Mouse (Mus musculus) midbrain, embryonic 13.5 days (tissue): ENCODE results near the gene Gpc1. TPM values are rescaled to one million over a fixed set of nuclear protein-coding genes. Genes with fewer than 3 reads are reported as not detected.

Experiments used
- ATAC-seq: fragments of 200-750 bp; cut with Nextera tagmentation; 2 replicates; pipeline ENCODE4 v1.8.0; 2017; ENCODE audit warnings: mild to moderate bottlenecking, moderate TSS enrichment, moderate library complexity
- H3K27ac ChIP-seq: fragments of 300-500 bp; sonication (generic); 2 replicates; pipeline ENCODE4 v1.5.1; 2015; ENCODE audit warnings: inconsistent platforms, mild to moderate bottlenecking, moderate library complexity
- H3K27me3 ChIP-seq: fragments of 300-500 bp; sonication (generic); 2 replicates; pipeline ENCODE4 v1.6.1; 2015; ENCODE audit warnings: mild to moderate bottlenecking, inconsistent platforms
- H3K36me3 ChIP-seq: fragments of 300-500 bp; sonication (generic); 2 replicates; pipeline ENCODE4 v1.6.1; 2015; ENCODE audit warnings: mild to moderate bottlenecking, inconsistent platforms
- H3K4me1 ChIP-seq: fragments of 300-500 bp; sonication (generic); replicated peaks from 2 replicates; pipeline ENCODE4 v1.6.1; 2015; ENCODE audit warnings: inconsistent platforms
- H3K4me2 ChIP-seq: fragments of 300-500 bp; sonication (generic); replicated peaks from 2 replicates; pipeline ENCODE4 v1.6.1; 2015; ENCODE audit warnings: moderate library complexity, mild to moderate bottlenecking, inconsistent platforms
- H3K4me3 ChIP-seq: fragments of 300-500 bp; sonication (generic); replicated peaks from 2 replicates; pipeline ENCODE4 v1.5.1; 2015; ENCODE audit warnings: mild to moderate bottlenecking, inconsistent platforms
- H3K9ac ChIP-seq: fragments of 300-500 bp; sonication (generic); replicated peaks from 2 replicates; pipeline ENCODE4 v1.6.1; 2015; ENCODE audit warnings: mild to moderate bottlenecking, inconsistent platforms
- H3K9me3 ChIP-seq: fragments of 300-500 bp; sonication (generic); 2 replicates; pipeline ENCODE4 v1.6.1; 2016; ENCODE audit warnings: mild to moderate bottlenecking, inconsistent platforms
- WGBS: fragments of 180-500 bp; shearing (Covaris S2); methylation state at CpG from one replicate; pipeline ENCODE4 v1.1.7; 2015; 5-methylcytosine and 5-hydroxymethylcytosine counted together
- polyA plus RNA-seq: library from polyadenylated mRNA; unstranded; fragments of >200 nt; fragmentation: Nextera tagmentation; extraction: Ambion mirVana; gene quantifications from 2 replicates; pipeline ENCODE4 v1.2.1, GENCODE M21; 2015

Gene Gpc1
- polyA plus RNA-seq, 1 experiment from 2014 or later: 67.7 TPM

- Histone ChIP-seq H3K9me3 (no peaks in the 10 kb centered on the region), H3K36me3 (peaks cover 38% of the 10 kb centered on the region), H3K4me1 (peaks cover 48% of the 10 kb centered on the region), H3K27ac (no peak overlapping the region), H3K27me3 (no peaks in the 10 kb centered on the region), H3K4me2 (no peak overlapping the region), H3K4me3 (no peak overlapping the region), H3K9ac (no peak overlapping the region)
- 81% methylated on average over 7 of the region's 7 CpGs for WGBS
- no peak for ATAC-seq
These were observed 7.8 kb downstream of the Gpc1 start for GRCm38 (mm10) chr1:92839211-92839610.

DNA sequence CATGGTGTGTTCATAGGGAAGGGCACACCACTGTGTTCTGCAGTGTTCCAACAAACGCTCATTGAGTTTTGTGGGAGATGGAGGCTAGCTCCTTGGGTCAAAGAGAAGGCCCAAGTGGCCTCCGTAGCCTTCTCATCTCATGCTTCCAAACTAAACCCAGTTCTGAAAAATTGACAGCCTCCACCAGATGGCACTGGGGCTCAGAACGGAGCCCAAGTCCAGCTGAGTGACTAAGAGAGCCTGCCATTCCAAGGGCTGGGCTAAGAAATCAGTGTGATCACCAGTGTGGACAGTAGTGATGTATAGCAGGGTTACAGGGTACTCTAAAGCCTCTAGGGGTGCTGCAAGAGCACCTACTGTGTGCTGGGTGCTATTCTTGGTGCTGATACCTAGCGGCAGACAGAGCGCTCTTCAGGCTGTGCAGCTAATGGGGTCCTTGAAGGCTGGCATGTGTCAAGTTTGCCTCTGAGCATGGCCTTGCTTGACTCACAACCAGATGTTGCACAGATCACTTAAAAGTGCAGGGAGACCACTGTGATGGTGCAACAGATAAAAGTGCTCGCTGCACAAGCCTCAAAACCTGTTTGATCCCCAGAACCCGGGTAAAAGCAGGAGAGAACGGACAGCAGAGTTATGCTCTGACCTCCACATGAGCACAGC, 8.9 kb downstream of the Gpc1 start:
- H3K4me3 ChIP-seq: no peak overlapping the region
- 83% methylated on average over 8 of the region's 8 CpGs for WGBS
- no peak overlapping the region for H3K27ac ChIP-seq
- H3K36me3 ChIP-seq: peaks cover 39% of the 10 kb centered on the region
- H3K4me1 ChIP-seq: peaks cover 37% of the 10 kb centered on the region
- no peaks in the 10 kb centered on the region for H3K9me3 ChIP-seq
- H3K9ac ChIP-seq: no peak overlapping the region
- H3K4me2 ChIP-seq: no peak overlapping the region
- no peaks in the 10 kb centered on the region for H3K27me3 ChIP-seq
- ATAC-seq: 0 out of 2 replicates have a peak, but pooled peaks have one; percentile 15

DNA sequence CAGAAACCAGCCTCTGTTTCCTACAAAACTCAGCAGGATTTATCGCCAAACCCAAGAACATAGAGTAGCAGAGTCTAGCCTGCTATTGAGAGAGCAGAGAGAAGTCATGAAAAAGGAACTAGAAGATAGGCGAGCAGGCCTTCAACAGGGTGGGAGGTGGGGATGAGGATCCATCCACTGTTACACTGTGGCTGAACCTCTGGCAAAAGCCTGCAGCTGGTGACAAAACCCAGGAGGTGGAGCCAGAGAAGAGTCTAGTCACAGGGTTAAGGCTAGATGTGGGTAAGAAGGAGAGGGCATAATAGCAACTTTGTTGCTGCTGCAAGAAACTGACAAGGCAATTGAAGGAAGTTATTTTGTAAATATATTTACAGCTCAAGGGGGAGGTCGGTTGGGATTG, 10.0 kb downstream of the Gpc1 start:
- peaks cover 40% of the 10 kb centered on the region for H3K4me1 ChIP-seq
- H3K27me3 ChIP-seq: no peaks in the 10 kb centered on the region
- WGBS: 82% methylated on average over 3 of the region's 3 CpGs
- H3K4me2 ChIP-seq: no peak overlapping the region
- H3K4me3 ChIP-seq: no peak overlapping the region
- peaks cover 28% of the 10 kb centered on the region for H3K36me3 ChIP-seq
- no peak for ATAC-seq
- H3K9ac ChIP-seq: no peak overlapping the region
- no peaks in the 10 kb centered on the region for H3K9me3 ChIP-seq
- no peak overlapping the region for H3K27ac ChIP-seq

- H3K27me3 ChIP-seq: no peaks in the 10 kb centered on the region
- no peak overlapping the region for H3K4me3 ChIP-seq
- ATAC-seq: no peak
- no peak overlapping the region for H3K4me2 ChIP-seq
- no peaks in the 10 kb centered on the region for H3K9me3 ChIP-seq
- H3K36me3 ChIP-seq: peaks cover 13% of the 10 kb centered on the region
- no peak overlapping the region for H3K9ac ChIP-seq
- peaks cover 57% of the 10 kb centered on the region for H3K4me1 ChIP-seq
- WGBS: 86% methylated on average over 7 of the region's 7 CpGs
- H3K27ac ChIP-seq: no peak overlapping the region
These were observed 14.4 kb downstream of the Gpc1 start for GRCm38 (mm10) chr1:92845889-92846288.

DNA sequence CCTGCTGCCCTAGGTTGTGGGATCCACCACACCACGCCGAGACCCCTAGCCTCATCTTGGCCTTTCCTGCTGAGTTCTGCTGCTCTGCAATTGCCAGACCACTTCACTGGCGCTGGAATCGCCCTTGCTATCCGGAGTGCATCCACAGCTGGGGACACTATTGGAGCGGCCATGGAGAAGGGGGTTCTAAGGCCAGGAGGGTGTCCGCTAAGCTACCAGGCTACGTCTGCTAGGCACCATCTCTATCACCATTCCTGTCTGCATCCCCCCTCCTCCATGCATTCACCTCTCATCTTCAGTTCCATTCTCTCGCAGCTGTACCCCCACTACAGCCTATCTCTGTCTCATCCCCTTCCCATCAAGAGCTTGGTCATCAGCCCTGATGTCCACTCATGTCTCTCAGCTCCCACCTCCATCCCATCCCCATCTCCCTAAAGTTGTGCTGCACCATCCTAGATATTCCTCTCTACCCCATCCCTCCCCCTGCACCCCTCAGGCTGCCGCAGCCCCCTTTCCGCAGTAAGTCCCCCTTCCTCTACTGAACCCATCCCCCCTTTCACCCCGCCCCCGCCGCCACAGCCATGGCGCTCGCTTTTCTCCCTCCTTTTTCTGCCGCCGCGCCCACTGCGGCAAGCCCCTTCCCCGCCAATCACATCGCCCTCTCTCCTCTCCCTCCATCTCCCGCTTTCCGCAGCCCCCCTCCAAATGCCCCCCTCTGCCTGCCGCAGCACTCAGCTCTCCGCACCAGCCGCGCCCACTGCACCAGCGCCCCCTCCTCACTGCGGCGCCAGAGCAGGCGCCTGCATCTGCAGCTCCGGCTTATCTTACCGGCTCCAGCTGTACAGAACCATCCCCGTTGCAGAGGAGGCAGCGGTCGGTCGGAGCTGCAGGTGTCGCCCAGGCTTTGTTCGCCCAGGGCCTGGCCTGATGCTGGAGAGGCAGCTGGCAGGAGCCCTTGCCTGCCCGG, 16.7 kb downstream of the Gpc1 start:
- ATAC-seq: peak; percentile 88
- Histone ChIP-seq H3K27ac (peak overlapping the region; percentile 94), H3K9ac (peak overlapping the region; percentile 89), H3K27me3 (no peaks in the 10 kb centered on the region), H3K9me3 (no peaks in the 10 kb centered on the region), H3K4me2 (peak overlapping the region; percentile 72), H3K36me3 (peaks cover 25% of the 10 kb centered on the region), H3K4me3 (peak overlapping the region; percentile 60), H3K4me1 (peaks cover 67% of the 10 kb centered on the region)
- WGBS: 3% methylated on average over 41 of the region's 41 CpGs

DNA sequence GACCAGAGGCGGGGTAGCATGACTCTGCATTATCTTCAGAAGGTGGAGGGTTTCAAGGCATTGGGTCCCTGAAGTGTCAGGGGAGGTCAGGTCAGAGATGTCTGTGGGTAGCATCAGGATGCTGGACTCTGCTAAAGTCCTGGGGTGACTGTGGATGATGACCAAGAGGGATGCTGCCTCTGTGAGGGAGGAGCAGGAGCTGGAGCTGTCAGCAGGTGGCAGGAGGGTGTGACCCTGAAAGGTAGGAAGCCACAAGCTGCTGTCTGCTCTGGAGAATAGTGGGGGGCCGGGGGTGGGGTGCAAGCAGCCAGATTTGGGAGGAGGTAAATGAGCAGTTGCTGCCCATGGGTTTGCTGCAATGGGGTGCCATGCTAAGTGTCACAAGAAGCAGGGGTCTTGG, 18.0 kb downstream of the Gpc1 start:
- WGBS: 80% methylated on average over 2 of the region's 2 CpGs
- Histone ChIP-seq H3K36me3 (peaks cover 27% of the 10 kb centered on the region), H3K27ac (peak overlapping the region; percentile 94), H3K4me2 (peak overlapping the region; percentile 72), H3K4me3 (peak overlapping the region; percentile 60), H3K27me3 (no peaks in the 10 kb centered on the region), H3K9ac (peak overlapping the region; percentile 89), H3K9me3 (no peaks in the 10 kb centered on the region), H3K4me1 (peaks cover 69% of the 10 kb centered on the region)
- ATAC-seq: no peak

DNA sequence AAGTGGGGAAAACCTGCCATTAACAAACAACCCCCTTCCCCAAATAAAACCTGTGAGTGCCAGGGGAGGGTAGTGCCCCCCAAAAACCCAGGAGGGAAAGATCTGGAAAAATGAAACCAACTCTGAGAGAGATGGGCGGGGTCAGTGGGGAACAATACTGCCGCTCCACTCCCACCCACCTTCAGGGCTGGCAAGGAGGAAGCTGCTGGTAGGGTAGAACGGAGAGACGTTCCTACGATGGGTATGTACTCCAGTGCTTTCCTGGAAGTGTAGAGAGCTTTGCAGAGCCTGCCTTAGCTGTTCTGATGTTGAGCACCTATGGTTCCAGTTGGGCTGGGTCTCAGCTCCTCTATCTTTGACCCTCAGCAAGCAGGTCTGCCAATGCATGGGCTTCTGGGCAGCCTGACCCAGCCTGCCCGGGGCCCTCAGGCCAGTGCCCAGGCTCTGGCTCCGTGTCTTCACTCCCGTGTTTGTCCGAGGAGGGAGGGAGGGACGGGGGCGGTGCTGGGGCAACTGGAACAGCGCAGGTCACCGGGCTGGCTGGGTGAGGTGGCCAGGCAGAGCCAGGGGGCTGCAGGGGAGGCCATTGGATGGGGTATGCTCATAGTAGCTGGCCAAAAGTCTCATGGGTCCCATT, 18.6 kb downstream of the Gpc1 start:
- H3K27me3 ChIP-seq: no peaks in the 10 kb centered on the region
- H3K36me3 ChIP-seq: peaks cover 30% of the 10 kb centered on the region
- ATAC-seq: no peak
- peak overlapping the region; percentile 94 for H3K27ac ChIP-seq
- H3K4me2 ChIP-seq: peak overlapping the region; percentile 72
- H3K9me3 ChIP-seq: no peaks in the 10 kb centered on the region
- peaks cover 69% of the 10 kb centered on the region for H3K4me1 ChIP-seq
- H3K4me3 ChIP-seq: peak overlapping the region; percentile 60
- 58% methylated on average over 13 of the region's 13 CpGs for WGBS
- H3K9ac ChIP-seq: peak overlapping the region; percentile 89

- H3K27ac ChIP-seq: no peak overlapping the region
These were observed 21.0 kb downstream of the Gpc1 start for GRCm38 (mm10) chr1:92852450-92852849.

GRCm38 (mm10) chr1:92861503-92861902, 30.1 kb downstream of the Gpc1 start:
- no peak overlapping the region for H3K4me3 ChIP-seq
- no peak overlapping the region for H3K4me2 ChIP-seq
- H3K4me1 ChIP-seq: peaks cover 7% of the 10 kb centered on the region
- peak overlapping the region; percentile 37; the same call in 1 of the 2 replicates for H3K27ac ChIP-seq
- no peaks in the 10 kb centered on the region for H3K9me3 ChIP-seq
- WGBS: 81% methylated on average over 6 of the region's 6 CpGs
- no peak for ATAC-seq
- H3K9ac ChIP-seq: no peak overlapping the region
- no peaks in the 10 kb centered on the region for H3K27me3 ChIP-seq
- H3K36me3 ChIP-seq: peaks cover 43% of the 10 kb centered on the region

More at GRCm38 (mm10) chr1:92852450-92852849, 21.0 kb downstream of the Gpc1 start:
- H3K4me1 ChIP-seq: peaks cover 51% of the 10 kb centered on the region
- no peak overlapping the region for H3K4me3 ChIP-seq
- no peak for ATAC-seq
- no peaks in the 10 kb centered on the region for H3K9me3 ChIP-seq
- peak overlapping the region; percentile 39; the same call in 1 of the 2 replicates for H3K9ac ChIP-seq
- no peak overlapping the region for H3K4me2 ChIP-seq
- peaks cover 54% of the 10 kb centered on the region for H3K36me3 ChIP-seq
- no peaks in the 10 kb centered on the region for H3K27me3 ChIP-seq
- WGBS: 95% methylated on average over 2 of the region's 2 CpGs

- no peak overlapping the region for H3K4me2 ChIP-seq
- H3K27ac ChIP-seq: no peak overlapping the region
- H3K27me3 ChIP-seq: no peaks in the 10 kb centered on the region
- H3K36me3 ChIP-seq: peaks cover 25% of the 10 kb centered on the region
- no peak for ATAC-seq
- H3K9ac ChIP-seq: no peak overlapping the region
- peaks cover 7% of the 10 kb centered on the region for H3K4me1 ChIP-seq
- H3K9me3 ChIP-seq: no peaks in the 10 kb centered on the region
- WGBS: 85% methylated on average over 4 of the region's 4 CpGs
- H3K4me3 ChIP-seq: no peak overlapping the region
These were observed 31.8 kb downstream of the Gpc1 start for GRCm38 (mm10) chr1:92863268-92863667.

DNA sequence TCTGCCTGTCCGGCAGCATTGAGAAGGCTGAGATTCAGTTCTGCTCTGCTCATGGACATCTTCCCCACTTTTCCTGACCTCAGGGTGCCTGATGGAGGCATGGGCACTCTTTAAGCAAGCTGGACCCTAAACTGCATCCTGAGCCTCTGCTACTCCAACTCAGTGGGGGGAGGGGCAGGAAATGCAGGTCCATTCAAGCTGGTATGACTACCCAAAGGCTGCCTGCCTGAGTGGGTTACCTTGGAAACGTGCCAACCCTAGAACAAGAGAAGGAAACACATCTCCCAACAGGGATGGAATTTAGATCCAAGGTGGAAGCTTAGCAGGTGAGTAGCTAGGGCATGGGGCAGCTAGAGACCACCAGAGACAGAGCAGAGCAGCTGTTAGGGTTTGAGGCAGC, 34.7 kb downstream of the Gpc1 start:
- peaks cover 7% of the 10 kb centered on the region for H3K4me1 ChIP-seq
- H3K4me3 ChIP-seq: no peak overlapping the region
- no peak overlapping the region for H3K27ac ChIP-seq
- WGBS: 67% methylated on average over 2 of the region's 2 CpGs
- H3K9me3 ChIP-seq: no peaks in the 10 kb centered on the region
- H3K36me3 ChIP-seq: no peaks in the 10 kb centered on the region
- H3K27me3 ChIP-seq: no peaks in the 10 kb centered on the region
- no peak overlapping the region for H3K9ac ChIP-seq
- ATAC-seq: no peak
- H3K4me2 ChIP-seq: no peak overlapping the region

GRCm38 (mm10) chr1:92869985-92870384, 38.5 kb downstream of the Gpc1 start:
- H3K9me3 ChIP-seq: no peaks in the 10 kb centered on the region
- H3K27me3 ChIP-seq: no peaks in the 10 kb centered on the region
- no peak for ATAC-seq
- WGBS: 82% methylated on average over 2 of the region's 2 CpGs
- no peak overlapping the region for H3K4me3 ChIP-seq
- no peak overlapping the region for H3K27ac ChIP-seq
- H3K36me3 ChIP-seq: no peaks in the 10 kb centered on the region
- peaks cover 7% of the 10 kb centered on the region for H3K4me1 ChIP-seq
- H3K4me2 ChIP-seq: no peak overlapping the region
- H3K9ac ChIP-seq: no peak overlapping the region
